Mouse (Mus musculus) G1E (cell line): Measurements from ENCODE around the gene Mapkapk3.

Experiments
- CTCF ChIP-seq: IDR thresholded peaks from 2 replicates; pipeline ENCODE4 v1.5.1; 2012; ENCODE audit warnings: low read depth, low read length, inconsistent platforms, mixed read lengths
- GATA1 ChIP-seq: IDR thresholded peaks from 2 replicates; pipeline ENCODE4 v1.6.1; 2012; ENCODE audit warnings: borderline replicate concordance, low read length, inconsistent platforms, mixed read lengths
- POLR2AphosphoS5 ChIP-seq: IDR thresholded peaks from 2 replicates; pipeline ENCODE4 v1.6.1; 2012; ENCODE audit warnings: low read depth, low read length, inconsistent platforms; ENCODE audit not compliant: insufficient replicate concordance
- TAL1 ChIP-seq: conservative IDR thresholded peaks from 2 replicates; pipeline ENCODE4 v1.6.1; 2012; ENCODE audit warnings: low read depth, low read length, inconsistent platforms, mixed read lengths

- TF ChIP-seq CTCF (no peak), POLR2AphosphoS5 (no peak), GATA1 (no peak), TAL1 (no peak)
These were observed 14.2 kb upstream of the Mapkapk3 start for GRCm38 (mm10) chr9:107303900-107304299.
